Mouse (Mus musculus): ENCODE results near the gene 9230102O04Rik. TPM values are rescaled to one million over a fixed set of nuclear protein-coding genes. Genes with fewer than 3 reads are reported as not detected.

Gene 9230102O04Rik
- polyA plus RNA-seq, 1 experiment from 2014 or later = not detected

DNA sequence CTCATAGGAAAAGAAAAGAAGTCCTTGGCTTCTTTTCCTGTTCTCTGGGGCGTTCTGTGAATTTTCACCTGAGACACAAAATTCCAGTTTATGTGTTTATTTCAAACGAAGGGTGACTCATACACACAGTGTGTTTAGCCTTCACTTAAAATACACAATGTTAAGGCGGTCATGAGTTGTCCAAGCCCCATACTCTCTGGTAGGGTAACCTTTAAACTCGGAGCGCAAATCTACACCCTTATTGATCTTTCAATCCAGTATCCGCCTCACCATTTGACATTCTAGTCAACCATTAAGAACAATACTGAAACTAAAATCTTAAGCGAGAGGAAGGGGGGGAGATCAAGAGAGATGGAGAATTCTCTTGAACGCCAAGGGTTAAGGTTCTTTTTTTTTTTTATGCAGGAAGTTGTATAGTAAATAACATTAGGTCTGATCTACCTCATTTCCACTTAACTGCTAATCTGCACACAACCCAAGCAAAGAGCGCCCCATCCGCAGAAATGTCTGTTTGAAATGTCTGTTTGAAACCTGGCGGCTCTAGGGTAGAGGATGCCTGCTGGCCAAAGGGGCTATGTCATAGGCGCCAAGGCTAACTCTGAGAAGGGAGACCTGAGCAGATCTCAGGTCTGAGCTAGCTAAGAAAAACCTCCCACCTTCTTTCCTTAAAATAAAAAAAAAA, 13.5 kb downstream of the 9230102O04Rik start:
- Histone ChIP-seq H3K9me3 (ENCODE audit: control insufficient read depth, low read length) (no peaks in the 10 kb centered on the region), H3K36me3 (ENCODE audit: control insufficient read depth, insufficient read depth, low read length) (no peaks in the 10 kb centered on the region), H3K4me1 (ENCODE audit: control insufficient read depth, insufficient read depth, low read length) (peaks cover 19% of the 10 kb centered on the region), H3K9ac (ENCODE audit: low read depth, low read length) (no peak overlapping the region), H3K4me3 (ENCODE audit: low read length) (no peak overlapping the region), H3K4me2 (ENCODE audit: low read depth, low read length) (no peak overlapping the region), H3K27me3 (replicated peaks; ENCODE audit: control insufficient read depth, insufficient read depth, low read length) (peaks cover 67% of the 10 kb centered on the region), H3K27ac (ENCODE audit: low read length) (no peak overlapping the region)
- 38% methylated on average over 12 of the region's 12 CpGs for WGBS
- no peak for ATAC-seq

DNA sequence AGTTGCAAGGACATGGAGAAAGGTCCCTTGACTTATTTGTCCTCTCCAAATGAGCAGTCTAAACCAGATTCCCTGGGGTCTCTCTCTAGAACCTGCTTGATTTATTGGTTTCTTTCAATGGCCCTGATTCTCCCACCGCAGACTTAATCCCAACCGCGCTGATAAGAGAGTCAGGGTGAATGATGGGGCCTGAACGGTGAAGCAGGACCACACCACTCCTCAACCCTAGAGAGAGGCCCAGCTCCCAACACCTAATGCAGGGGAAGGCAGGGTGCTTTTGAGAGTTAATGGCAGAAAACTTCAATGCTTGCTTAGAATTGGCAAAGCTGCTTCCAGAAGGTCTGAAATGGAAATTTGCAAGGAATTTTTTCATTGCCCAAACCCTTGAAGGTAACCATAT, 14.1 kb downstream of the 9230102O04Rik start:
- no peak for ATAC-seq
- H3K36me3 ChIP-seq (ENCODE audit: control insufficient read depth, insufficient read depth, low read length) = no peaks in the 10 kb centered on the region
- peaks cover 18% of the 10 kb centered on the region for H3K4me1 ChIP-seq (ENCODE audit: control insufficient read depth, insufficient read depth, low read length)
- peaks cover 66% of the 10 kb centered on the region for H3K27me3 ChIP-seq (replicated peaks; ENCODE audit: control insufficient read depth, insufficient read depth, low read length)
- H3K27ac ChIP-seq (ENCODE audit: low read length) = no peak overlapping the region
- H3K4me3 ChIP-seq (ENCODE audit: low read length) = no peak overlapping the region
- H3K9ac ChIP-seq (ENCODE audit: low read depth, low read length) = no peak overlapping the region
- H3K4me2 ChIP-seq (ENCODE audit: low read depth, low read length) = no peak overlapping the region
- WGBS = 13% methylated on average over 4 of the region's 4 CpGs
- no peaks in the 10 kb centered on the region for H3K9me3 ChIP-seq (ENCODE audit: control insufficient read depth, low read length)

DNA sequence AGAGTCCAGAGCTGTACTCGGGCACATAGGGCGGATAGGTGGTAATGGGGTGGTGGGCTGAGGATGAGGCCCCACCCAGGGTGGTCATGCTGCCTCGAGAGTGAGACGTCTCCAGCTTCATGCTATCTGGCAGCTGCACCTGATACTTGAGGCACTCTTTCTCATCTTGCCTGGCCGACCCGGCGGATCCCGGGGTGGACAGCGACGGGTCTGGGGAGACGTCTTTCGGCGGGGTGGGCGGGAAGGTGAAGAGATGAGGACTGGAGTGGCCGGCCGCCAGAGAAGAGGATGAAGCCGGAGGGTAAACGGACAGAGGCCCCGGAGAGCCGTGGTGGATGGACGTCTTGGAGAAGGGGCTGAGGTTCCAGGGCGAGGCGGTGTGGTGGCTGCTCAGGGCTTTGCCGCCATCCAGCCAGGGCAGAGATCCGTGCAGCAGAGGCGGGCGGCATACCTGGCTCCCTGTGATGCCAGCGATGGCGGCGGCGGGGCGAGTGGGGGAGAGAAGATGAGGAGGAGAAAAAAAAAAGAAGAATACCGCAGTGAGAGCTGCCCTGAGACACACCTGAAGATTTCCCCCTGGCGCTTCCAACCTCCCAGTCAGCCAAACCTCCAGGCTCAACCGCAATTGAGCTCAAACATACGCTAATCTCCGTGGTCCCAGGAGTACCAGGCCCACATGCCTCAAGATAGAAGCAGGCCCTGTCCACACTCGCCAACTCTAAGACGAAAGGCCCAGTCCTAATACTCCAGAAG, 14.7 kb downstream of the 9230102O04Rik start:
- peaks cover 66% of the 10 kb centered on the region for H3K27me3 ChIP-seq (replicated peaks; ENCODE audit: control insufficient read depth, insufficient read depth, low read length)
- H3K4me2 ChIP-seq (ENCODE audit: low read depth, low read length) = no peak overlapping the region
- no peak overlapping the region for H3K4me3 ChIP-seq (ENCODE audit: low read length)

DNA sequence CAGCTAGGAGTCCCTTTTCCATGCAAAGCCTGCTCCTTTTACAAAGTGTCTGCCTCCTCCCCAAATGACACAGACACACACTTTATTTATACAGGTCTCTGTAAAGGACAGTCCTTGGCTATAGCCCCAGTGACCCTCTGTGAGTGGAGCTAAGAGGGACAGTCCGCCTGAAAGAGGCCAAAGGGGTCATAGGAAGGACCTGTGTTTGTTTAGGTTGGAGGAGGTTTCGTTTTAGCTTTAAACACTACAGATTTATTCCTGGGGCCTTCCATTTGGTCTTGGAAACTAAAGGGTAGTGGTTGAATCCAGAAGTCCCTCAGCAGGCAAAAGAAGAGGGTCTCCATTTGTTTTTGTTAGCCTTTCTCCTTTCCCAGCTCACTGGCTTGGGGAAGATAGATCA, 15.6 kb downstream of the 9230102O04Rik start:
- H3K36me3 ChIP-seq (ENCODE audit: control insufficient read depth, insufficient read depth, low read length) = no peaks in the 10 kb centered on the region
- no peak overlapping the region for H3K9ac ChIP-seq (ENCODE audit: low read depth, low read length)
- ATAC-seq = no peak
- peaks cover 14% of the 10 kb centered on the region for H3K4me1 ChIP-seq (ENCODE audit: control insufficient read depth, insufficient read depth, low read length)
- H3K4me3 ChIP-seq (ENCODE audit: low read length) = no peak overlapping the region
- 24% methylated on average over 2 of the region's 2 CpGs for WGBS
- no peaks in the 10 kb centered on the region for H3K9me3 ChIP-seq (ENCODE audit: control insufficient read depth, low read length)
- peaks cover 65% of the 10 kb centered on the region for H3K27me3 ChIP-seq (replicated peaks; ENCODE audit: control insufficient read depth, insufficient read depth, low read length)
- no peak overlapping the region for H3K4me2 ChIP-seq (ENCODE audit: low read depth, low read length)
- no peak overlapping the region for H3K27ac ChIP-seq (ENCODE audit: low read length)

More for the DNA sequence above, 14.7 kb downstream of the 9230102O04Rik start:
- H3K27ac ChIP-seq (ENCODE audit: low read length) = no peak overlapping the region
- 17% methylated on average over 39 of the region's 39 CpGs for WGBS
- H3K9ac ChIP-seq (ENCODE audit: low read depth, low read length) = no peak overlapping the region
- no peaks in the 10 kb centered on the region for H3K9me3 ChIP-seq (ENCODE audit: control insufficient read depth, low read length)
- peaks cover 18% of the 10 kb centered on the region for H3K4me1 ChIP-seq (ENCODE audit: control insufficient read depth, insufficient read depth, low read length)
- no peaks in the 10 kb centered on the region for H3K36me3 ChIP-seq (ENCODE audit: control insufficient read depth, insufficient read depth, low read length)
- ATAC-seq = no peak

DNA sequence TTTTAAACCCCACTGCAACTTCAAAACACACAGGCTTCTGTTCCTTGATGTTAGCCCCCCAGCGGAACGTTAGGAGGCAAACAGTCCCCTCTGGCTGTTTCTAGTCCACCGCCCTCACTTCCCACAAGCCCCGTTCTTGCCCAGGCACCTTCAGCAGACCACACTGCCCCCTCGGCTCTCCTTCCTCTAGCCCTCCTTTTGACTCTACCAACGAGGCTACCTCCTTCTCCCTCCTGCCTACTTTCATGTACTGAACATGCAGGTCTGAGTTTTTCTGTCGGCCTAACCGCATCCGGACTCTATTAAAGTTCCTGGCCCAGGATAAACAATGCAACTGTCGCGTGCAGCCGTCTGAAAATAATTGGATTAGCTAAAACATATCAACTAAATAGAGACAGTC, 16.7 kb downstream of the 9230102O04Rik start:
- H3K4me2 ChIP-seq (ENCODE audit: low read depth, low read length) = no peak overlapping the region
- no peaks in the 10 kb centered on the region for H3K9me3 ChIP-seq (ENCODE audit: control insufficient read depth, low read length)
- H3K27ac ChIP-seq (ENCODE audit: low read length) = no peak overlapping the region
- no peak overlapping the region for H3K4me3 ChIP-seq (ENCODE audit: low read length)
- H3K9ac ChIP-seq (ENCODE audit: low read depth, low read length) = no peak overlapping the region
- WGBS = 30% methylated on average over 12 of the region's 12 CpGs
- peaks cover 61% of the 10 kb centered on the region for H3K27me3 ChIP-seq (replicated peaks; ENCODE audit: control insufficient read depth, insufficient read depth, low read length)
- peaks cover 7% of the 10 kb centered on the region for H3K4me1 ChIP-seq (ENCODE audit: control insufficient read depth, insufficient read depth, low read length)
- no peak for ATAC-seq
- no peaks in the 10 kb centered on the region for H3K36me3 ChIP-seq (ENCODE audit: control insufficient read depth, insufficient read depth, low read length)

DNA sequence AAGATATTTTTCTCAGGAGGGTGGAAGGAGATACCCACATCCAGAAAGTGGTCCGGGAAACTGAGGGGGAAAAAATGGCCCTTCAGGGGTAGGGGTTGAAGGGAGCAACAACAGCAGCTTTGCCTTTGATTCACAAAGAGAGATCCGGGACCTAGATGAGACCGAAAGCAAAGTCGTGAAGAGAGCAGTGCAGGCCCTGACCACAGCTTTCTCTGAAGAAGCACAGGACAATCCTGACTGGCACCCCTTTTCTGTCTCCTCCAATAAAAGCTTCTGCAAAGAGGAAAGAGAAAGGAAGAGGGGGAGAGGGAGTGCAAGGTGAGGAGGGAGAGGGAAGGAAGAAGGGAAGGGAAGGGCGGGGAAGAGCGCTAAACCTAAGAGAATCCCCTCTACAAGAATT, 17.5 kb downstream of the 9230102O04Rik start:
- WGBS = 56% methylated on average over 6 of the region's 6 CpGs
- peaks cover 52% of the 10 kb centered on the region for H3K27me3 ChIP-seq (replicated peaks; ENCODE audit: control insufficient read depth, insufficient read depth, low read length)
- no peaks in the 10 kb centered on the region; the same call in 1 of the 2 replicates for H3K4me1 ChIP-seq (ENCODE audit: control insufficient read depth, insufficient read depth, low read length)
- H3K4me3 ChIP-seq (ENCODE audit: low read length) = no peak overlapping the region
- no peak overlapping the region for H3K9ac ChIP-seq (ENCODE audit: low read depth, low read length)
- no peaks in the 10 kb centered on the region for H3K36me3 ChIP-seq (ENCODE audit: control insufficient read depth, insufficient read depth, low read length)
- H3K9me3 ChIP-seq (ENCODE audit: control insufficient read depth, low read length) = no peaks in the 10 kb centered on the region
- ATAC-seq = no peak
- H3K27ac ChIP-seq (ENCODE audit: low read length) = no peak overlapping the region
- H3K4me2 ChIP-seq (ENCODE audit: low read depth, low read length) = no peak overlapping the region

DNA sequence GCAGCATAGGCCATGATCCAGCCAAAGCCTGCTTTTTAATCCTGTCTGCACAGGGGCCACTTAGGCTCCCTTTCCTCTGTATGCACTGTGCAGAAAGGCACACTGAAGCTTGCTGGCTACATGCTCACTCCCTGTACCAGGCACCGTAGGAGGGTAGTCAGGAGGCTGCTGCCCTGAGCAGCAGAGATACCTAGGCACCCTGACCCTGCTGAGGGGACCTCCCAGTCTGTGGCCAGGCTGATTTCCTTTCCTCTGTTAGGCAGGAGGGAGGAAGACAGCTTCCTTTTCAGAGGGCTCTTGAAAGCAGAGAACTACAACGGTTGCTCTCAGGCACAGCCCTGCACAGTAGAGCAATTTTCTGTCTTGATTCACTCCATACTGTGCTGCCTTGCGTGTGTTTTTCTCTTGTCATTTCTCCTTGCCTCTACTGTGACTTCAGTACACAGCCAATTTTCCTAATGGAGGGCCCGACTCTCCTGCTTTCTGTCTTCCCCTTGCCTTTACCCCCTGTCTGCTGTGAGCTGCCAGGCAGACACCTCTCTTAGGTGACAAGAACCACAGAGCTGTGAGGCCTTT, 18.1 kb downstream of the 9230102O04Rik start:
- H3K9me3 ChIP-seq (ENCODE audit: control insufficient read depth, low read length) = no peaks in the 10 kb centered on the region
- H3K36me3 ChIP-seq (ENCODE audit: control insufficient read depth, insufficient read depth, low read length) = no peaks in the 10 kb centered on the region
- no peak overlapping the region for H3K4me2 ChIP-seq (ENCODE audit: low read depth, low read length)
- no peak overlapping the region for H3K9ac ChIP-seq (ENCODE audit: low read depth, low read length)
- no peak overlapping the region for H3K27ac ChIP-seq (ENCODE audit: low read length)
- H3K4me1 ChIP-seq (ENCODE audit: control insufficient read depth, insufficient read depth, low read length) = no peaks in the 10 kb centered on the region
- WGBS = 50% methylated on average over 4 of the region's 4 CpGs
- ATAC-seq = no peak
- peaks cover 46% of the 10 kb centered on the region for H3K27me3 ChIP-seq (replicated peaks; ENCODE audit: control insufficient read depth, insufficient read depth, low read length)
- no peak overlapping the region for H3K4me3 ChIP-seq (ENCODE audit: low read length)

DNA sequence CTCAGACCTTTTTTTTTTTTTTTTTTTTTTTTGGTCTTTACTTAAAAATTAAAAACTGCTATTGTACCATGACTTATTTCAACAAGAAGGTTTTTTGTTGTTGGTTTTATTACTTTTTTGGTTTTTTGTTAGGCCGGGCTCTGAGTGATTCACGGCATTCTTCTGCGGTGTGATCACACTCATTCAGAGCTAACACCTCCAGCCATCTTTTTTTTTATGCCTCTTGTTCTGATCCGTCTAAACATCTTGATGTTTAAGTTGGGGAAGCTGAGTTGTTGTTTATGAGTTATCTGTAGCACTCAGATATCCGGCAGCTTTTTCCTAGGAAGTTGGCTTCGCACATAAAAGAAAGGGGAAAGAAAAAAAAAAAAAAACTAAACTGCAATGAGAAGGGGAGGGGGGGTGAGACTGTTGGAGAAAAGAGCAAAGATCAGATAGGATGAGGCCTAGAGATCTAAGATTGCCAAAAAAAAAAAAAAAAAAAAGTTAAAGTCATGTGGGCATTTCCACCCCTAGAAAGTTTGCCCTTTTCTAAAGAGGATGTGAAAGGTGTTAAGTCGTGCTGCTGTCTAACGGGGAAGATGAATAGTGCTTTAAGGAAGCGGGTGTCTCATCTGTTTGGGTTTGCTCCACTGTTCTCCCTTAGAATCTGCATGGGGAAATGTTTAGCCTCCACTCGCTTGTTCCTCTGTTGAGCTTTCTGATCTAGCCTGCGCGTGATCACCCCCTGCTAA, 22.1 kb downstream of the 9230102O04Rik start:
- Histone ChIP-seq H3K27ac (ENCODE audit: low read length) (no peak overlapping the region), H3K9ac (ENCODE audit: low read depth, low read length) (no peak overlapping the region), H3K9me3 (ENCODE audit: control insufficient read depth, low read length) (no peaks in the 10 kb centered on the region), H3K36me3 (ENCODE audit: control insufficient read depth, insufficient read depth, low read length) (no peaks in the 10 kb centered on the region), H3K4me2 (ENCODE audit: low read depth, low read length) (no peak overlapping the region), H3K27me3 (replicated peaks; ENCODE audit: control insufficient read depth, insufficient read depth, low read length) (peaks cover 18% of the 10 kb centered on the region; the same call in 1 of the 2 replicates), H3K4me1 (ENCODE audit: control insufficient read depth, insufficient read depth, low read length) (no peaks in the 10 kb centered on the region), H3K4me3 (ENCODE audit: low read length) (no peak overlapping the region)
- WGBS = 63% methylated on average over 12 of the region's 12 CpGs
- ATAC-seq = no peak

DNA sequence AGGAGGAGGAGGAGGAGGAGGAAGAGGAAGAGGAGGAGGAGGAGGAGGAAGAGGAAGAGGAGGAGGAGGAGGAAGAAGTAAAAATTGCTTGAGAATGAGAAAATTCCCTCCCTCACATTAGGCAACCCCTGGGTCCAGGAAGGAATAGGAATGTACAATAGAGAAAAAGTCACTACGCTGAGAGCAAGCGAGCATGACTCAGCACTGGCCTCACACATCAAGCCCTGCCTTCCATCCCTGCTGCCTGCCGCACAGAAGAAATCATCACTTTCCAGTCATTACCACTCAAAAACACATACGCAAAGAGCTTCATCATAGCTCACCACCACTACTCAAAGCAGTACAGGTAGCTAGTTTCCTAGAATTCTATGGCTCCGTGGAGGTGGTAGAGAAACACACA, 28.6 kb downstream of the 9230102O04Rik start:
- no peaks in the 10 kb centered on the region for H3K27me3 ChIP-seq (replicated peaks; ENCODE audit: control insufficient read depth, insufficient read depth, low read length)
- H3K4me3 ChIP-seq (ENCODE audit: low read length) = no peak overlapping the region
- H3K27ac ChIP-seq (ENCODE audit: low read length) = no peak overlapping the region
- no peaks in the 10 kb centered on the region for H3K36me3 ChIP-seq (ENCODE audit: control insufficient read depth, insufficient read depth, low read length)
- no peaks in the 10 kb centered on the region for H3K4me1 ChIP-seq (ENCODE audit: control insufficient read depth, insufficient read depth, low read length)
- WGBS = 77% methylated on average over 5 of the region's 5 CpGs
- no peak overlapping the region for H3K9ac ChIP-seq (ENCODE audit: low read depth, low read length)
- no peak overlapping the region for H3K4me2 ChIP-seq (ENCODE audit: low read depth, low read length)
- no peaks in the 10 kb centered on the region for H3K9me3 ChIP-seq (ENCODE audit: control insufficient read depth, low read length)
- no peak for ATAC-seq

Data from intestine, embryonic 16.5 days (tissue).